14 mouse cellular contexts compared by ENCODE assay signal in the genomic region with DNA sequence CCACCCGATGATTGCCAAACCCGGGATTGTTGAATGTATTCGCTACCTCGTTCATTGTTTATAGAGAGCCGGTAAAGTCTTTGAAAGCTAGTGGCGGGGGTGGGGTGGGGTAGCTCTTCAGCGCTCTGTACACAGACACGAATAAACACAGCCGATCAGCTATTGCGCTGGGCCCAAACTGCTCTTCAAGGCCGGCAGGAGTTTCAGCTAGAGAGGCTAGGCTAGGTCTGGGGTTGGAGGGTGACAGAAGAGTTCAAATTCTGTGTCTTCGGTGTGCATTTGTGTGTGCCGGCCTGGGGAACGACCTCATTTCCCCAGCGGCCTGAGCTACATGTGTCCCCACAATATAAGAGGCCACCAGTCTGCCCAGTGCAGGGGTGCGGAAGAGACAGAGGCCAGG. TPM values are rescaled to one million over a fixed set of nuclear protein-coding genes. Genes with fewer than 3 reads are reported as not detected.
DNase-seq lines count a peak whose midpoint lies in the region; ATAC-seq and TF ChIP-seq lines count a peak whose summit lies in the region.
"Had no signal": no experiment of that assay in that cellular context is flagged by ENCODE, and none has a peak within 500 bp of the region (broad histone marks: within the 10 kb centered on the region; RNA-seq: fewer than 3 reads in every experiment).

No protein-coding gene starts in this region.

- peaks cover 29% of the 10 kb centered on the region for H3K27me3 ChIP-seq in liver, adult 2 months (ENCODE audit: control insufficient read depth, insufficient read depth, low read length)
- peaks cover 95% of the 10 kb centered on the region for H3K27me3 ChIP-seq in liver, postnatal 0 days (ENCODE audit: insufficient read depth, low read length)
- H3K27me3 ChIP-seq in ES-Bruce4 (ENCODE audit: control insufficient read depth, insufficient read depth, low read length, poor library complexity, severe bottlenecking) = peaks cover 7% of the 10 kb centered on the region
- H3K27me3 ChIP-seq in heart, embryonic 16.5 days (ENCODE audit: control insufficient read depth, insufficient read depth, low read length) = peaks cover 16% of the 10 kb centered on the region
- H3K27me3 ChIP-seq: CH12.LX had no signal

- no peak for TF ChIP-seq POLR2A in liver, adult 2 months (IDR thresholded peaks at IDR 0.05; ENCODE audit: extremely low read depth, insufficient read depth, low read length)
- TF ChIP-seq POLR2A in ES-Bruce4 (IDR thresholded peaks at IDR 0.05; ENCODE audit: insufficient read depth, low read length) = no peak

- 3% methylated on average over 16 of the region's 16 CpGs for WGBS in liver, adult 2 months
- 3% methylated on average over 16 of the region's 16 CpGs for WGBS in liver, postnatal 0 days (ENCODE audit: insufficient replicate concordance)
- WGBS in heart, embryonic 16.5 days = 7% methylated on average over 16 of the region's 16 CpGs

- H3K79me2 ChIP-seq in liver, adult 2 months (ENCODE audit: control insufficient read depth, insufficient read depth, low read length) = no peaks in the 10 kb centered on the region

- no peaks in the 10 kb centered on the region for H3K4me1 ChIP-seq in liver, adult 2 months (ENCODE audit: control insufficient read depth, insufficient read depth, low read length)
- H3K4me1 ChIP-seq in liver, postnatal 0 days (ENCODE audit: insufficient read depth) = no peaks in the 10 kb centered on the region
- H3K4me1 ChIP-seq in ES-Bruce4 (ENCODE audit: control insufficient read depth, insufficient read depth, low read length) = no peaks in the 10 kb centered on the region
- peaks cover 10% of the 10 kb centered on the region for H3K4me1 ChIP-seq in heart, embryonic 16.5 days (ENCODE audit: control insufficient read depth, insufficient read depth, low read length)

- intact Hi-C loops in left cerebral cortex, adult 2 months (cut with DNase I) = loop anchor here (5.0 to 10.0 kb wide), 3 partner anchors 167 to 964 kb away; partner anchors contain the start of gene Tbx3

- TF ChIP-seq EP300 in liver, postnatal 0 days (IDR thresholded peaks at IDR 0.05; ENCODE audit: low read depth) = no peak
- no peak for TF ChIP-seq EP300 in ES-Bruce4 (IDR thresholded peaks at IDR 0.05; ENCODE audit: insufficient read depth, low read depth, low read length)

- no peak for ATAC-seq in liver, postnatal 0 days
- no peak for ATAC-seq in heart, embryonic 16.5 days (replicated peaks; ENCODE audit: extremely low read depth, insufficient read depth, low FRiP score)

- H3K4me3 ChIP-seq in liver, adult 2 months (ENCODE audit: insufficient read depth, low read depth, low read length) = no peak overlapping the region
- no peak overlapping the region for H3K4me3 ChIP-seq in liver, postnatal 0 days (ENCODE audit: low read depth, low read length)
- peak overlapping the region; percentile 12; the same call in 1 of the 2 replicates for H3K4me3 ChIP-seq in ES-Bruce4 (ENCODE audit: low read depth, low read length)
- H3K4me3 ChIP-seq in heart, embryonic 16.5 days (ENCODE audit: low read length) = peak overlapping the region; percentile 56
- no peak overlapping the region for H3K4me3 ChIP-seq in left cerebral cortex, adult 2 months

- H3K9me3 ChIP-seq in liver, postnatal 0 days (ENCODE audit: low read length) = no peaks in the 10 kb centered on the region
- H3K9me3 ChIP-seq in ES-Bruce4 (replicated peaks; ENCODE audit: control insufficient read depth, insufficient read depth, low read length, poor library complexity, severe bottlenecking) = no peaks in the 10 kb centered on the region
- no peaks in the 10 kb centered on the region for H3K9me3 ChIP-seq in heart, embryonic 16.5 days (replicated peaks; ENCODE audit: control insufficient read depth, low read length)

- no peak overlapping the region for H3K9ac ChIP-seq in liver, adult 2 months (ENCODE audit: low read depth, low read length)
- H3K9ac ChIP-seq in liver, postnatal 0 days (replicated peaks) = no peak overlapping the region
- 0 out of 2 replicates have a peak overlapping the region, but pooled peaks have one; percentile 20 for H3K9ac ChIP-seq in ES-Bruce4 (ENCODE audit: low read depth, poor library complexity, severe bottlenecking)
- H3K9ac ChIP-seq in heart, embryonic 16.5 days (ENCODE audit: low read length) = peak overlapping the region; percentile 91

- TF ChIP-seq CTCF in liver, adult 2 months (IDR thresholded peaks at IDR 0.05; ENCODE audit: low read depth, low read length) = no peak
- TF ChIP-seq CTCF in liver, postnatal 0 days (IDR thresholded peaks at IDR 0.05; ENCODE audit: low read depth) = no peak
- TF ChIP-seq CTCF in ES-Bruce4 (IDR thresholded peaks at IDR 0.05; ENCODE audit: low read depth, low read length) = no peak
- no peak for TF ChIP-seq CTCF in left cerebral cortex, adult 2 months (IDR thresholded peaks at IDR 0.05)

- no peaks in the 10 kb centered on the region for H3K36me3 ChIP-seq in liver, adult 2 months (ENCODE audit: control insufficient read depth, insufficient read depth, low read length)
- no peaks in the 10 kb centered on the region for H3K36me3 ChIP-seq in liver, postnatal 0 days (replicated peaks; ENCODE audit: insufficient read depth, low read length)
- no peaks in the 10 kb centered on the region for H3K36me3 ChIP-seq in ES-Bruce4 (ENCODE audit: control insufficient read depth, insufficient read depth, low read length, poor library complexity, severe bottlenecking)
- no peaks in the 10 kb centered on the region for H3K36me3 ChIP-seq in heart, embryonic 16.5 days (ENCODE audit: control insufficient read depth, insufficient read depth)

- no peak overlapping the region for H3K4me2 ChIP-seq in liver, postnatal 0 days (ENCODE audit: low read depth, low read length)
- peak overlapping the region; percentile 73 for H3K4me2 ChIP-seq in heart, embryonic 16.5 days (ENCODE audit: low read depth, low read length)

- H3K27ac ChIP-seq in liver, adult 2 months (replicated peaks; ENCODE audit: insufficient read depth, low read depth, low read length) = no peak overlapping the region
- H3K27ac ChIP-seq in liver, postnatal 0 days (ENCODE audit: low read depth) = no peak overlapping the region
- H3K27ac ChIP-seq in ES-Bruce4 (ENCODE audit: insufficient read depth, low read length) = no peak overlapping the region
- peak overlapping the region; percentile 61 for H3K27ac ChIP-seq in heart, embryonic 16.5 days (ENCODE audit: low read length)
- no peak overlapping the region for H3K27ac ChIP-seq in left cerebral cortex, adult 2 months

- peak; percentile 19 for DNase-seq in liver, adult 2 months (ENCODE audit: extremely low read depth, low read depth, low spot score)
- no peak for DNase-seq in liver, postnatal 0 days
- DNase-seq in ZHBTc4 (ENCODE audit: low read depth, low spot score) = peak; percentile 63
- DNase-seq in frontal cortex, postnatal 14 days (ENCODE audit: low spot score in 2 of 2) = no peak
- no peak for DNase-seq in ovary, adult 18-20 months (ENCODE audit: low spot score)
- DNase-seq in left cerebral cortex, adult 2 months (ENCODE audit: extremely low spot score in 1 of 2, low spot score in 2 of 2) = no peak
- DNase-seq: cerebellum, adult 9-10 months; kidney, postnatal 10 days had no signal

RNA-seq across cellular contexts. Expression of gene Tbx5, which starts 6.7 kb away (rescaled TPM):
- not detected in 2 replicates for total RNA-seq in liver, adult 2 months (2014; rRNA removed)
- polyA plus RNA-seq in liver, adult 2 months (2012; rRNA removed) = not detected in 2 replicates
- not detected in 2 replicates for polyA plus RNA-seq in liver, postnatal 0 days (2015; fragmentation: Nextera tagmentation; extraction: Ambion mirVana)
- not detected in 2 replicates for polyA plus RNA-seq in ES-Bruce4 (2011; ENCODE audit: insufficient read depth, insufficient read length, low read depth, missing spikeins)
- polyA plus RNA-seq in heart, embryonic 16.5 days (2015; fragmentation: Nextera tagmentation; extraction: Ambion mirVana) = 30.5 and 36.3 TPM in 2 replicates
- total RNA-seq in left cerebral cortex, adult 2 months (2021) = not detected
- total RNA-seq: CH12.LX; granulocyte monocyte progenitor cell, adult 5-6 weeks; layer of hippocampus, postnatal 25 days had no signal
- polyA plus RNA-seq: liver, embryonic 16.5 days had no signal

Comparison
In these comparisons a context has a peak if more than half of its experiments do, and no peak if none do; other contexts are left out.
1. DNase-seq: peak in liver, adult 2 months (single experiment) and ZHBTc4 (single experiment); none in liver, postnatal 0 days (single experiment), frontal cortex, postnatal 14 days (0 of 2), ovary, adult 18-20 months (single experiment) and left cerebral cortex, adult 2 months (0 of 2).
2. H3K4me3 ChIP-seq: peak in ES-Bruce4 (single experiment) and heart, embryonic 16.5 days (single experiment); none in liver, adult 2 months (single experiment), liver, postnatal 0 days (single experiment) and left cerebral cortex, adult 2 months (single experiment).
3. H3K9ac ChIP-seq: peak in ES-Bruce4 (single experiment) and heart, embryonic 16.5 days (single experiment); none in liver, adult 2 months (single experiment) and liver, postnatal 0 days (single experiment).
4. RNA of gene Tbx5, which starts 6.7 kb away (polyA plus RNA-seq): 30.5 to 36.3 TPM in heart, embryonic 16.5 days; not detected in liver, postnatal 0 days, not detected in ES-Bruce4 and not detected in liver, adult 2 months; every median in the first group is over 10 times any median in the second.